ENCODE assay signal across 8 mouse cellular contexts in the genomic region with DNA sequence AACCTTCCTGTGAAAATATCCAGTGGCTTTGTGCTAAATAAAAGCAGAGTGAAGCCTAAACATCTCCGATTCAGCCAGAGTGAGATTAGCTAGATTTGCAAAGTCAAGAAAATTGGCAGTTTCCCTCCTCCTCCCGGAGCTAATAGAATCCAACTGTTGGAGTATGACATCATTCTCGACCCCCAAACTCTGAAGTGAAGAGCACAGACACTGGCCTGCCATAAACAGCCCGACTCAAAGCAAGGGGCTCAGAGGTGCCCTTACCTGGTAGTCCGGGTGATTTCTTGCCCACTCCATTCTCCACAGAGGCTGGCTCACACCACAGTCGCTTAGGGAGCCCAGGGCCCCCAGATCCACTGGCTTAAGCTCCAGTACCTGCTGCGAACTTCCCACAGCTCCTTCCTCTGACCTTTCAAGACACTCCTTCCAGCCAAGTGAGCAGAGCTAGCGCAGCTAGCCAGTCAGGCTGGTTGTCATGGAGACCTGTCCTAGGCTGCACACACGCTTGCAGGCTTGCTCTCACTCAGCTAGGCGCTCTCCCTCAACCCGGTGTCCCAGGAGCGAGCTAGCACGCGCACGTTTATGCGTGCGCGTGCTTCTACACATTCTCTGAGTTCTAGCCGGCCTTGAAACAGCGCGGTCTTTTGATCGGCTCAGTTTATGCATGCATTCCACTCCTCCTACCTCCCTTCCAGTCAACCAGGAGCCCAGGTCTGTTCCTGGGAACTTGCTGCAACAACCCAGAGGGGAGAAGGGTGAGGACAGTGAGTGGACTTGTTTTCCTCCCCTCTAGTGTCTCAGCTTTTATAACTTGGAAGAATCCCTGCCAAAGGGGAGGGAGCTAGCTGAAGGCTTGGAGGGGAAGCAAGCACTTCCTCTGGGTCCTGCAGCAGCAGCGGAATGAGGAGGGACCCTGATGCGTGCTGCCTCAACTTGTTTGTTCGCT.
DNase-seq lines count a peak whose midpoint lies in the region; ATAC-seq and TF ChIP-seq lines count a peak whose summit lies in the region.

No protein-coding gene starts in this region.

- 3% methylated on average over 25 of the region's 25 CpGs for WGBS in hindbrain, postnatal 0 days

- H3K4me3 ChIP-seq in hindbrain, postnatal 0 days (ENCODE audit: low read length) = peak overlapping the region; percentile 39
- peak overlapping the region; percentile 54 for H3K4me3 ChIP-seq in left cerebral cortex, adult 2 months

- no peak for TF ChIP-seq CTCF in hindbrain, postnatal 0 days (IDR thresholded peaks at IDR 0.05; ENCODE audit: low read depth)
- TF ChIP-seq CTCF in left cerebral cortex, adult 2 months (IDR thresholded peaks at IDR 0.05) = no peak

- no peaks in the 10 kb centered on the region for H3K27me3 ChIP-seq in hindbrain, postnatal 0 days (ENCODE audit: insufficient read depth, low read length)

- H3K36me3 ChIP-seq in hindbrain, postnatal 0 days (ENCODE audit: insufficient read depth, low read length) = no peaks in the 10 kb centered on the region

- H3K27ac ChIP-seq in hindbrain, postnatal 0 days = peak overlapping the region; percentile 84
- H3K27ac ChIP-seq in left cerebral cortex, adult 2 months = peak overlapping the region; percentile 84

- intact Hi-C loops in left cerebral cortex, adult 2 months (cut with DNase I) = loop anchor here (2.0 to 5.0 kb wide), 2 partner anchors 56 to 98 kb away; partner anchors contain the start of gene Rpl27a

- H3K4me1 ChIP-seq in hindbrain, postnatal 0 days (ENCODE audit: insufficient read depth, low read length) = peaks cover 24% of the 10 kb centered on the region; the same call in 1 of the 2 replicates

- H3K9me3 ChIP-seq in hindbrain, postnatal 0 days (ENCODE audit: low read length) = no peaks in the 10 kb centered on the region

- ATAC-seq in hindbrain, postnatal 0 days = peak; percentile 97

- DNase-seq in adrenal gland, postnatal 14 days = peak; percentile 91
- peak; percentile 98 for DNase-seq in embryo, embryonic 10.5 days (ENCODE audit: low spot score)
- peak; percentile 61 for DNase-seq in gastrocnemius, postnatal 10 days
- peak; percentile 94 for DNase-seq in hindbrain, postnatal 0 days (ENCODE audit: low spot score)
- DNase-seq in left cerebral cortex, adult 2 months (ENCODE audit: extremely low spot score in 1 of 2, low spot score in 2 of 2) = peak; percentile 54 to 70
- peak; percentile 88 for DNase-seq in lung, postnatal 36 days
- peak; percentile 80 for DNase-seq in right cerebral cortex, adult 18-20 months
- peak; percentile 56 for DNase-seq in urinary bladder, postnatal 25 days (ENCODE audit: low spot score)

- H3K9ac ChIP-seq in hindbrain, postnatal 0 days (replicated peaks; ENCODE audit: low read length) = peak overlapping the region; percentile 39

- H3K4me2 ChIP-seq in hindbrain, postnatal 0 days (ENCODE audit: low read depth, low read length) = peak overlapping the region; percentile 72

Comparison
In these comparisons a context has a peak if more than half of its experiments do, and no peak if none do; other contexts are left out.
1. Peak in every context shown above with its lines: DNase-seq, ATAC-seq, H3K4me3 ChIP-seq and H3K27ac ChIP-seq.